Mouse (Mus musculus) neural tube, embryonic 15.5 days (tissue): ENCODE data around the gene Gale. TPM values are rescaled to one million over a fixed set of nuclear protein-coding genes. Genes with fewer than 3 reads are reported as not detected.

Source experiments
- ATAC-seq: fragments of 200-750 bp; cut with Nextera tagmentation; 2 replicates; pipeline ENCODE4 v1.8.0; 2017; ENCODE audit warnings: mild to moderate bottlenecking, moderate TSS enrichment, moderate library complexity; ENCODE audit not compliant: low FRiP score
- H3K27ac ChIP-seq: fragments of 300-500 bp; sonication (generic); replicated peaks from 2 replicates; pipeline ENCODE4 v1.5.1; 2015; ENCODE audit warnings: mild to moderate bottlenecking, inconsistent platforms
- H3K27me3 ChIP-seq: fragments of 300-500 bp; sonication (generic); replicated peaks from 2 replicates; pipeline ENCODE4 v1.6.1; 2015; ENCODE audit warnings: inconsistent platforms
- H3K36me3 ChIP-seq: fragments of 300-500 bp; sonication (generic); 2 replicates; pipeline ENCODE4 v1.6.1; 2015; ENCODE audit warnings: inconsistent platforms
- H3K4me1 ChIP-seq: fragments of 300-500 bp; sonication (generic); 2 replicates; pipeline ENCODE4 v1.6.1; 2015; ENCODE audit warnings: inconsistent platforms
- H3K4me2 ChIP-seq: fragments of 300-500 bp; sonication (generic); 2 replicates; pipeline ENCODE4 v1.6.1; 2015; ENCODE audit warnings: inconsistent platforms, mild to moderate bottlenecking, moderate library complexity
- H3K4me3 ChIP-seq: fragments of 300-500 bp; sonication (generic); replicated peaks from 2 replicates; pipeline ENCODE4 v1.5.1; 2015; ENCODE audit warnings: mild to moderate bottlenecking, inconsistent platforms
- H3K9ac ChIP-seq: fragments of 300-500 bp; sonication (generic); replicated peaks from 2 replicates; pipeline ENCODE4 v1.6.1; 2015; ENCODE audit warnings: mild to moderate bottlenecking, inconsistent platforms
- H3K9me3 ChIP-seq: fragments of 300-500 bp; sonication (generic); replicated peaks from 2 replicates; pipeline ENCODE4 v1.6.1; 2016; ENCODE audit warnings: inconsistent platforms
- WGBS: fragments of 180-500 bp; shearing (Covaris S2); methylation state at CpG from one replicate; pipeline ENCODE4 v1.1.7; 2015; ENCODE audit warnings: mixed read lengths; 5-methylcytosine and 5-hydroxymethylcytosine counted together
- polyA plus RNA-seq: library from polyadenylated mRNA; unstranded; fragments of >200 nt; fragmentation: Nextera tagmentation; extraction: Ambion mirVana; gene quantifications from 2 replicates; pipeline ENCODE4 v1.2.1, GENCODE M21; 2015

Gale gene
- polyA plus RNA-seq, 1 experiment from 2014 or later = 53.5 TPM

- Histone ChIP-seq H3K36me3 (peaks cover 9% of the 10 kb centered on the region), H3K9ac (peak within 1 kb of the TSS; percentile 84), H3K27ac (peak within 1 kb of the TSS; percentile 80), H3K4me2 (peak within 1 kb of the TSS; percentile 80), H3K4me3 (peak within 1 kb of the TSS; percentile 65), H3K9me3 (no peaks in the 10 kb centered on the region), H3K4me1 (peaks cover 31% of the 10 kb centered on the region), H3K27me3 (no peaks in the 10 kb centered on the region)
- peak; percentile 94 for ATAC-seq
- under 1% methylated on average over 23 of the region's 23 CpGs for WGBS
Measured at GRCm38 (mm10) chr4:135946278-135946658, 17.3 kb upstream of the Gale start, which contains the start of gene Hmgcl. Hmgcl (plus strand) TSS chr4:135946448.

DNA sequence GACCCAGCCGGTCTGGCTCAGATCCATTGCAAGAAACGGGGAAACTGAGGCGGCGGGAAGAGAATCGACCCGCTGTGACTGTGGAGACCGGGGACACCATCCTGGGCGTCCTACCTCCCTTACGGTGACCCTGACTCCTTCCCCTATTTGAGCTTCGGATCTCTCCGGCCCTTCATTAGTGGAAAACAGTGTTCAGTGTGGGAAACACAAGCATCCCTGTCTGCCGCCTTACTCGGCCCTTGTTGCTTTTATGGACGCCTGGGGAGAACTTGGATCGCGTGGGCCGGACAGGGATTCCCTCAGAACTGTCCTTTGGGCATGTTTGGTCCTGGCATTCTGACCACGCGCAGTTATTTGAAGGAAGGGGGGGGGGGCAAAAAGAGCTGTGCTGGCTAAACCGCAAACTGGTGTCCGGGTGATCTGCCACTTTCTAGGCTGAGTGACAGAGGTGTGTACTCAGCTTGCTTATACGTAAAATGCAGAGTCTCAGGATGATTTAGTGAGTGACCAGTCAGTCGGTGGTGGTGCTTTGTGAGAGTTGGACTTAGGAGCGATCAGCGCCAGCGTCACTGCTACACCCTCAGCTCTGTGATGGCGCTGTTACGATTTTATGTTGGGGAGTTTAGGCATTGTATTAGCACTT is 16.7 kb upstream of the Gale start:
- Histone ChIP-seq H3K36me3 (peaks cover 14% of the 10 kb centered on the region), H3K4me3 (peak overlapping the region; percentile 65), H3K27ac (peak overlapping the region; percentile 80), H3K9me3 (no peaks in the 10 kb centered on the region), H3K9ac (peak overlapping the region; percentile 84), H3K27me3 (no peaks in the 10 kb centered on the region), H3K4me1 (peaks cover 31% of the 10 kb centered on the region), H3K4me2 (peak overlapping the region; percentile 80)
- ATAC-seq = peak; percentile 51
- under 1% methylated on average over 28 of the region's 28 CpGs for WGBS

GRCm38 (mm10) chr4:135948142-135948541 is 15.4 kb upstream of the Gale start:
- no peak overlapping the region for H3K9ac ChIP-seq
- peaks cover 22% of the 10 kb centered on the region for H3K36me3 ChIP-seq
- ATAC-seq = no peak
- no peaks in the 10 kb centered on the region for H3K9me3 ChIP-seq
- H3K4me2 ChIP-seq = peak overlapping the region; percentile 16; the same call in 1 of the 2 replicates
- H3K27ac ChIP-seq = no peak overlapping the region
- peaks cover 31% of the 10 kb centered on the region for H3K4me1 ChIP-seq
- no peaks in the 10 kb centered on the region for H3K27me3 ChIP-seq
- H3K4me3 ChIP-seq = no peak overlapping the region
- WGBS = 92% methylated on average over 8 of the region's 8 CpGs

DNA sequence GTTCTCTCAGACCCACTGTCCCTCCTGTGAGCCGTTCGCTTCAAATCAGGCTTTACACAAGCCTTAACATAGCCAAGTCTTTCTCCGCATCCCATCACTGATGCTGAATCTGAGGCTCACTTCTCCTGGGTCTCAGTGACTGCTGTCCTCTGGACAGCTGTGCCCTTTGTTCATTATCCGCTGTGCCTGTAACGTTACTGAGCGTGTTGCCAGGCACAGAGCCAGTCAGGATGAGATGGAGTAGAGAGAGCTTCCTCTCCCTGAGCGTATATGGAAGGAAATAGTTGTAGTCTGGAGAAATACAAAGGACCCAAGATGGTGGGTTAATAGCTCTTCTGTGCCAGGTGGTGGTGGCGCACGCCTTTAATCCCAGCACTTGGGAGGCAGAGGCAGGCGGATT is 14.1 kb upstream of the Gale start:
- Histone ChIP-seq H3K27me3 (no peaks in the 10 kb centered on the region), H3K4me2 (no peak overlapping the region), H3K9me3 (no peaks in the 10 kb centered on the region), H3K27ac (no peak overlapping the region), H3K9ac (no peak overlapping the region), H3K4me1 (peaks cover 31% of the 10 kb centered on the region), H3K4me3 (no peak overlapping the region), H3K36me3 (peaks cover 24% of the 10 kb centered on the region)
- 81% methylated on average over 10 of the region's 10 CpGs for WGBS
- no peak for ATAC-seq

DNA sequence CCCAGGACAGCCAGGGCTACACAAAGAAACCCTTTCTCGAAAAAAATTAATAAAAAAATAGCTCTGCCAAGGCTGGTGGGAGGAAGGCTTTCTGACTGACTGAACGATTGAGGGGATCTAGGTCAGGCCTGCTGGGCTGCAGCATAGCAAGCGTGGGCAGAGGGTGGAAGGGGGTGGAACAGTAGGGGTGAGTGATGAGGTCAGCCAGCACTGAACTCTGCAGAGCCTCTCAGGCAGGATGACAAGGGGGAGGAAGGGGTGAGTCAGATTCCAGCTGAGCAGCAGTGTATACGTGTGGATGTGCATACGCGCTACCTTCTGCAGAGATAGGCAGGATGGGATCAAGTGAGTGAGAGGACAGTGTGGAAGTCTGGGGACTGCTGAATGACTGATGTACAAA is 13.6 kb upstream of the Gale start:
- H3K4me1 ChIP-seq = peaks cover 31% of the 10 kb centered on the region
- H3K4me3 ChIP-seq = no peak overlapping the region
- WGBS = 64% methylated on average over 6 of the region's 6 CpGs
- H3K9me3 ChIP-seq = no peaks in the 10 kb centered on the region
- no peaks in the 10 kb centered on the region for H3K27me3 ChIP-seq
- ATAC-seq = no peak
- H3K36me3 ChIP-seq = peaks cover 27% of the 10 kb centered on the region
- H3K9ac ChIP-seq = no peak overlapping the region
- no peak overlapping the region for H3K27ac ChIP-seq
- H3K4me2 ChIP-seq = no peak overlapping the region

- no peak overlapping the region for H3K9ac ChIP-seq
- no peaks in the 10 kb centered on the region for H3K27me3 ChIP-seq
Measured at GRCm38 (mm10) chr4:135950365-135950764, 13.2 kb upstream of the Gale start.

GRCm38 (mm10) chr4:135951505-135951904 is 12.0 kb upstream of the Gale start:
- H3K4me2 ChIP-seq = no peak overlapping the region
- H3K4me3 ChIP-seq = no peak overlapping the region
- H3K4me1 ChIP-seq = peaks cover 25% of the 10 kb centered on the region
- no peak overlapping the region for H3K27ac ChIP-seq
- no peaks in the 10 kb centered on the region for H3K27me3 ChIP-seq
- H3K9ac ChIP-seq = no peak overlapping the region
- H3K36me3 ChIP-seq = peaks cover 37% of the 10 kb centered on the region
- WGBS = 96% methylated on average over 3 of the region's 3 CpGs
- ATAC-seq = no peak
- H3K9me3 ChIP-seq = no peaks in the 10 kb centered on the region

More at GRCm38 (mm10) chr4:135950365-135950764, 13.2 kb upstream of the Gale start:
- no peak for ATAC-seq
- WGBS = 92% methylated on average over 6 of the region's 6 CpGs
- no peak overlapping the region for H3K4me3 ChIP-seq
- H3K4me2 ChIP-seq = no peak overlapping the region
- no peak overlapping the region for H3K27ac ChIP-seq
- H3K9me3 ChIP-seq = no peaks in the 10 kb centered on the region
- H3K36me3 ChIP-seq = peaks cover 29% of the 10 kb centered on the region
- peaks cover 31% of the 10 kb centered on the region for H3K4me1 ChIP-seq

GRCm38 (mm10) chr4:135953179-135953578 is 10.3 kb upstream of the Gale start:
- peaks cover 49% of the 10 kb centered on the region for H3K36me3 ChIP-seq
- no peaks in the 10 kb centered on the region for H3K9me3 ChIP-seq
- H3K27me3 ChIP-seq = no peaks in the 10 kb centered on the region
- WGBS = 95% methylated on average over 3 of the region's 3 CpGs
- peaks cover 10% of the 10 kb centered on the region for H3K4me1 ChIP-seq
- ATAC-seq = no peak
- no peak overlapping the region for H3K4me3 ChIP-seq
- no peak overlapping the region for H3K9ac ChIP-seq
- H3K27ac ChIP-seq = no peak overlapping the region
- no peak overlapping the region for H3K4me2 ChIP-seq

- Histone ChIP-seq H3K4me2 (no peak overlapping the region), H3K27me3 (no peaks in the 10 kb centered on the region), H3K4me3 (no peak overlapping the region), H3K9ac (no peak overlapping the region), H3K36me3 (peaks cover 60% of the 10 kb centered on the region), H3K4me1 (0 out of 2 replicates have a peak, but pooled peaks cover 3% of the 10 kb centered on the region), H3K27ac (no peak overlapping the region), H3K9me3 (no peaks in the 10 kb centered on the region)
- 0 out of 2 replicates have a peak, but pooled peaks have one; percentile 49 for ATAC-seq
- whole genome bisulfite sequencing = 16% methylated on average over 2 of the region's 2 CpGs
Measured at GRCm38 (mm10) chr4:135954241-135954640, 9.3 kb upstream of the Gale start.

GRCm38 (mm10) chr4:135955886-135956285 is 7.6 kb upstream of the Gale start:
- H3K4me1 ChIP-seq = no peaks in the 10 kb centered on the region
- ATAC-seq = no peak
- no peak overlapping the region for H3K27ac ChIP-seq
- H3K4me3 ChIP-seq = no peak overlapping the region
- H3K4me2 ChIP-seq = no peak overlapping the region
- peaks cover 71% of the 10 kb centered on the region for H3K36me3 ChIP-seq
- H3K9ac ChIP-seq = no peak overlapping the region
- no peaks in the 10 kb centered on the region for H3K9me3 ChIP-seq
- WGBS = 90% methylated on average over 9 of the region's 9 CpGs
- H3K27me3 ChIP-seq = no peaks in the 10 kb centered on the region

GRCm38 (mm10) chr4:135958354-135958753 is 5.2 kb upstream of the Gale start:
- WGBS = 59% methylated on average over 8 of the region's 8 CpGs
- H3K4me1 ChIP-seq = peaks cover 7% of the 10 kb centered on the region; the same call in 1 of the 2 replicates
- H3K36me3 ChIP-seq = peaks cover 63% of the 10 kb centered on the region
- no peak overlapping the region for H3K4me2 ChIP-seq
- no peak for ATAC-seq
- no peak overlapping the region for H3K27ac ChIP-seq
- H3K4me3 ChIP-seq = no peak overlapping the region
- no peak overlapping the region for H3K9ac ChIP-seq
- no peaks in the 10 kb centered on the region for H3K27me3 ChIP-seq
- no peaks in the 10 kb centered on the region for H3K9me3 ChIP-seq

GRCm38 (mm10) chr4:135960717-135961116 is 2.8 kb upstream of the Gale start:
- Histone ChIP-seq H3K36me3 (peaks cover 58% of the 10 kb centered on the region), H3K4me2 (no peak overlapping the region), H3K4me1 (peaks cover 22% of the 10 kb centered on the region), H3K4me3 (no peak overlapping the region), H3K27me3 (no peaks in the 10 kb centered on the region), H3K9me3 (no peaks in the 10 kb centered on the region), H3K27ac (no peak overlapping the region), H3K9ac (no peak overlapping the region)
- no peak for ATAC-seq
- 21% methylated on average over 5 of the region's 5 CpGs for WGBS
